Mouse (Mus musculus) hindbrain, embryonic 13.5 days (tissue): ENCODE measurements around the gene Gm20388. TPM values are rescaled to one million over a fixed set of nuclear protein-coding genes. Genes with fewer than 3 reads are reported as not detected.

Experiments
- ATAC-seq: fragments of 200-750 bp; cut with Nextera tagmentation; 2 replicates; pipeline ENCODE4 v1.8.0; 2017; ENCODE audit warnings: moderate TSS enrichment; ENCODE audit not compliant: low FRiP score
- H3K27ac ChIP-seq: fragments of 300-500 bp; sonication (generic); 2 replicates; pipeline ENCODE4 v1.5.1; 2015; ENCODE audit warnings: inconsistent platforms, mild to moderate bottlenecking, moderate library complexity
- H3K27me3 ChIP-seq: fragments of 300-500 bp; sonication (generic); 2 replicates; pipeline ENCODE4 v1.6.1; 2015; ENCODE audit warnings: mild to moderate bottlenecking, inconsistent platforms
- H3K36me3 ChIP-seq: fragments of 300-500 bp; sonication (generic); 2 replicates; pipeline ENCODE4 v1.6.1; 2015; ENCODE audit warnings: mild to moderate bottlenecking, inconsistent platforms
- H3K4me1 ChIP-seq: fragments of 300-500 bp; sonication (generic); replicated peaks from 2 replicates; pipeline ENCODE4 v1.6.1; 2015; ENCODE audit warnings: inconsistent platforms
- H3K4me2 ChIP-seq: fragments of 300-500 bp; sonication (generic); 2 replicates; pipeline ENCODE4 v1.6.1; 2015; ENCODE audit warnings: inconsistent platforms, mild to moderate bottlenecking, moderate library complexity
- H3K4me3 ChIP-seq: fragments of 300-500 bp; sonication (generic); 2 replicates; pipeline ENCODE4 v1.5.1; 2015; ENCODE audit warnings: mild to moderate bottlenecking, inconsistent platforms
- H3K9ac ChIP-seq: fragments of 300-500 bp; sonication (generic); 2 replicates; pipeline ENCODE4 v1.6.1; 2015; ENCODE audit warnings: mild to moderate bottlenecking, inconsistent platforms
- H3K9me3 ChIP-seq: fragments of 300-500 bp; sonication (generic); 2 replicates; pipeline ENCODE4 v1.6.1; 2016; ENCODE audit warnings: inconsistent platforms
- WGBS: fragments of 180-500 bp; shearing (Covaris S2); methylation state at CpG from one replicate; pipeline ENCODE4 v1.1.7; 2015; 5-methylcytosine and 5-hydroxymethylcytosine counted together
- polyA plus RNA-seq: library from polyadenylated mRNA; unstranded; fragments of >200 nt; fragmentation: Nextera tagmentation; extraction: Ambion mirVana; gene quantifications from 2 replicates; pipeline ENCODE4 v1.2.1, GENCODE M21; 2015

Gm20388 gene
- polyA plus RNA-seq, 1 experiment from 2014 or later, result 1.9 TPM

DNA sequence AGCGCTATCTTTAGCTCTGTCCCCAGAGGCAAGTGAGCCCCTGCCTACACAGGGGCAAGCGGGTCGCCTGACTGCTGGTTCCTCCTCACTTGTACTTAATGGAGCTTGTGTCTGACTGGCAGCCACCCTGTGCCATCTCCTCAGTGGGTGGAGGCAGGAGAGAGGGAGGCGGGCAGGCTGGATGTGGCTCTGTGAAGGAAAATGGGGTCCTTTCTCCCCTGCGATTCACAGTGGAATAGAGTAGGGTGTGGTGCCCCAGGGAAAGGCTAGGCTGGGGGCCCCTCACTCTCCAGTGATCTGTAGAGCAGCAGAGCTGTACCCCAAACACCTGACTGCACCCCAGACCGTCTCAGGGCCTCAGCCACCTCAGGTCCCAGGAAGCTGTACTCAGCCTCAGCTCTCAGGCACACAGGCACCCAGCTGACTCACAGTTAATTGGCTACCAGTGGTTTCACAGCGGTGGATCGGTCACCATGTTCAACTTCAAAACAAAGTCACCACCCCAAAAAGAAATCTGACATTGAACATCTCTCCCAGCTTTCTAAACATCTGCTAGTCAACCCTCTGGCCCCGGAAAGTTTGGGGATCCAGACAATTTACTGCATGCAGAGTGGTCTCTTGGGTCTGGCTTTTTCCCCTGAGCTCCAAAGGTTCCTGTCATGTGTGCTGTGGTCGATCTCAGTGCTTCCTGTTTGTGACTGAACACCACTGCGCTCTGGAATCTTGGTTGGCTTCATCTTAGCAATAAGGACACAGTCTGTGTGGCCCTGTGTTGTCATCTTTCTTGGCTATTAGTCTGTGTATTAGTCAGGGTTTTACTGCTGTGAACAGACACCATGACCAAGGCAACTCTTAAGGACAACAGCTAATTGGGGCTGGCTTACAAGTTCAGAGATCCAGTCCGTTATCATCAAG, 2434.8 kb downstream of the Gm20388 start:
- H3K9ac ChIP-seq, result no peak overlapping the region
- no peak overlapping the region for H3K4me3 ChIP-seq
- no peaks in the 10 kb centered on the region for H3K36me3 ChIP-seq
- no peak overlapping the region for H3K27ac ChIP-seq
- ATAC-seq, result no peak
- H3K27me3 ChIP-seq, result peaks cover 75% of the 10 kb centered on the region
- H3K9me3 ChIP-seq, result no peaks in the 10 kb centered on the region
- H3K4me1 ChIP-seq, result peaks cover 51% of the 10 kb centered on the region
- WGBS, result 61% methylated on average over 11 of the region's 12 CpGs
- H3K4me2 ChIP-seq, result no peak overlapping the region

GRCm38 (mm10) chr8:122347811-122348552, 2437.3 kb downstream of the Gm20388 start:
- Histone ChIP-seq H3K9ac (no peak overlapping the region), H3K4me3 (no peak overlapping the region), H3K36me3 (no peaks in the 10 kb centered on the region), H3K9me3 (no peaks in the 10 kb centered on the region), H3K4me2 (no peak overlapping the region), H3K27me3 (peaks cover 61% of the 10 kb centered on the region), H3K27ac (no peak overlapping the region), H3K4me1 (peaks cover 45% of the 10 kb centered on the region)
- WGBS, result 73% methylated on average over 5 of the region's 5 CpGs
- ATAC-seq, result no peak

GRCm38 (mm10) chr8:122349357-122350297, 2439.0 kb downstream of the Gm20388 start:
- H3K4me2 ChIP-seq, result no peak overlapping the region
- 49% methylated on average over 15 of the region's 15 CpGs for WGBS
- peaks cover 55% of the 10 kb centered on the region for H3K27me3 ChIP-seq
- H3K4me1 ChIP-seq, result peaks cover 30% of the 10 kb centered on the region
- no peak overlapping the region for H3K27ac ChIP-seq
- no peaks in the 10 kb centered on the region for H3K36me3 ChIP-seq
- ATAC-seq, result no peak
- H3K4me3 ChIP-seq, result no peak overlapping the region
- no peak overlapping the region for H3K9ac ChIP-seq
- no peaks in the 10 kb centered on the region for H3K9me3 ChIP-seq

- no peak overlapping the region for H3K4me2 ChIP-seq
- H3K36me3 ChIP-seq, result no peaks in the 10 kb centered on the region
- no peak for ATAC-seq
- peaks cover 47% of the 10 kb centered on the region for H3K27me3 ChIP-seq
- no peaks in the 10 kb centered on the region for H3K9me3 ChIP-seq
- H3K4me3 ChIP-seq, result no peak overlapping the region
- no peak overlapping the region for H3K27ac ChIP-seq
- H3K9ac ChIP-seq, result no peak overlapping the region
- H3K4me1 ChIP-seq, result peaks cover 22% of the 10 kb centered on the region
- WGBS, result 27% methylated on average over 11 of the region's 11 CpGs
Measured at GRCm38 (mm10) chr8:122350309-122351089, 2439.9 kb downstream of the Gm20388 start.

GRCm38 (mm10) chr8:122354157-122354556, 2443.5 kb downstream of the Gm20388 start:
- Histone ChIP-seq H3K9ac (no peak overlapping the region), H3K4me1 (peaks cover 24% of the 10 kb centered on the region), H3K27me3 (peaks cover 49% of the 10 kb centered on the region), H3K27ac (no peak overlapping the region), H3K4me3 (no peak overlapping the region), H3K36me3 (no peaks in the 10 kb centered on the region), H3K4me2 (no peak overlapping the region), H3K9me3 (no peaks in the 10 kb centered on the region)
- ATAC-seq, result no peak
- 76% methylated on average over 8 of the region's 8 CpGs for WGBS

GRCm38 (mm10) chr8:122355642-122356606, 2445.3 kb downstream of the Gm20388 start:
- Histone ChIP-seq H3K4me2 (no peak overlapping the region), H3K27ac (no peak overlapping the region), H3K4me3 (no peak overlapping the region), H3K4me1 (peaks cover 9% of the 10 kb centered on the region; the same call in 1 of the 2 replicates), H3K9ac (no peak overlapping the region), H3K36me3 (no peaks in the 10 kb centered on the region), H3K27me3 (peaks cover 46% of the 10 kb centered on the region), H3K9me3 (no peaks in the 10 kb centered on the region)
- no peak for ATAC-seq
- 78% methylated on average over 9 of the region's 9 CpGs for WGBS

DNA sequence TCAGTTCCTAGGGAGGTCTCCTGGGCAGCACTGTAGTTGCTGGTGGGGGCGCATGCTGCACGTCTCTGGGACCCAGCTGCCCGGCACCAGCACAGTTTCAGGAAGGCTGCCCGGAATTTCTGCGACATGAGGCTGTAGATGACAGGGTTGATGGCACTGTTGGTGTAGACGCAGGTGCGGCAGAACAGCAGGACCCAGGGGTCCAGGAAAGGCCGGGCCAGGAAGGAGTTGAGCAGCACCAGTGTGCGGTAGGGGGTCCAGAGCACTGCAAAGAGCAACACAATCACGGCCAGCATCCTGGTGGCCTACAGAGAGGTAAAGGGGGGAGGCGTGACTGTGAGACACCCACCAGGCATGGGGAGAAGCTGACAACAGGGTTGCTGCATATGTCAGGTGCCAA, 2446.6 kb downstream of the Gm20388 start:
- H3K4me2 ChIP-seq, result no peak overlapping the region
- no peak overlapping the region for H3K27ac ChIP-seq
- WGBS, result 49% methylated on average over 11 of the region's 11 CpGs
- H3K9ac ChIP-seq, result no peak overlapping the region
- H3K9me3 ChIP-seq, result no peaks in the 10 kb centered on the region
- no peaks in the 10 kb centered on the region for H3K36me3 ChIP-seq
- peaks cover 45% of the 10 kb centered on the region for H3K27me3 ChIP-seq
- no peak for ATAC-seq
- H3K4me1 ChIP-seq, result 0 out of 2 replicates have a peak, but pooled peaks cover 7% of the 10 kb centered on the region
- H3K4me3 ChIP-seq, result no peak overlapping the region

GRCm38 (mm10) chr8:122357641-122358040, 2447.0 kb downstream of the Gm20388 start:
- Histone ChIP-seq H3K27me3 (peaks cover 47% of the 10 kb centered on the region), H3K9ac (no peak overlapping the region), H3K36me3 (no peaks in the 10 kb centered on the region), H3K4me1 (0 out of 2 replicates have a peak, but pooled peaks cover 7% of the 10 kb centered on the region), H3K27ac (no peak overlapping the region), H3K9me3 (no peaks in the 10 kb centered on the region), H3K4me2 (no peak overlapping the region), H3K4me3 (no peak overlapping the region)
- WGBS, result 78% methylated on average over 5 of the region's 5 CpGs
- no peak for ATAC-seq

DNA sequence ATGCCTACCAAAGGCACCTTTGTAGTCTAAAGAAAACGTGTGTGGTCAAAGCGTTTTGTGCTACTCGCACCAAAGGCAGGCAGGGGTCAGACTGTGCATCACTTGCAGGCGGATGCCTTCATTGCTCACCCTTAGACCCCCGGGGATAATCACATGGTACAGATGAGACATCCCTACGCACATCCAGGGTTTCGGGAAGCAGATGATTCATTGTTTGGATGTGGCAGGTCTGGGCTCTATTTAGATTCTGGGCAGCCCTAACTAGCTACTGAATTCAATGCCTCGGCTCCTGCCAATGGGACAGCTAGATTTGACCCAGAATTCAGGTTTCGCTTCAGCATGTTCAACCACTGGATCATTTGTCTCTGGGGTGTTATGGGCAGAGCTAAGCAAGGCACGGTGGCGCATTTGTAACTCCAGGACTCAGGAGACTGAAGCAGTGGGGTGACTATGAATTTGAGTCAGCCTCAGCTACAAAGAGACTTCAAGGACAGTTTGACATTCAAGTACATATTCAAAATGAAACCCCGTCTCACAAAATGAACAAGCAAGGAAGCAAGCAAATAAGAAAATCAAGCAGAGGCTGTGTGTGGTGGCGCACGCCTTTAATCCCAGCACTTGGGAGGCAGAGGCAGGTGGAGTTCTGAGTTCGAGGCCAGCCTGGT, 2448.6 kb downstream of the Gm20388 start:
- peaks cover 50% of the 10 kb centered on the region for H3K27me3 ChIP-seq
- H3K27ac ChIP-seq, result no peak overlapping the region
- H3K4me1 ChIP-seq, result 0 out of 2 replicates have a peak, but pooled peaks cover 7% of the 10 kb centered on the region
- ATAC-seq, result no peak
- H3K4me2 ChIP-seq, result no peak overlapping the region
- no peaks in the 10 kb centered on the region for H3K9me3 ChIP-seq
- H3K4me3 ChIP-seq, result no peak overlapping the region
- H3K36me3 ChIP-seq, result no peaks in the 10 kb centered on the region
- H3K9ac ChIP-seq, result no peak overlapping the region
- 73% methylated on average over 15 of the region's 15 CpGs for WGBS
